Comparison of ENCODE assay signal across 25 mouse cellular contexts in genomic region chr6:90912768-90913167, GRCm38 (mm10).
"Had no signal": no experiment of that assay in that cellular context is flagged by ENCODE, and none has a peak within 500 bp of the region (broad histone marks: within the 10 kb centered on the region; RNA-seq: fewer than 3 reads in every experiment).

No protein-coding gene starts in this region.

- ATAC-seq: hindbrain, postnatal 0 days; intestine, embryonic 16.5 days had no signal

- H3K4me2 ChIP-seq: heart, embryonic 11.5 days; heart, embryonic 13.5 days; heart, embryonic 15.5 days; hindbrain, embryonic 13.5 days; hindbrain, embryonic 15.5 days; limb, embryonic 12.5 days; liver, embryonic 11.5 days; liver, embryonic 13.5 days had no signal

- H3K27me3 ChIP-seq: heart, embryonic 13.5 days; heart, embryonic 15.5 days; hindbrain, embryonic 13.5 days; hindbrain, embryonic 15.5 days; limb, embryonic 12.5 days had no signal

- H3K4me1 ChIP-seq: heart, embryonic 15.5 days; liver, embryonic 13.5 days had no signal

- H3K9me3 ChIP-seq: heart, embryonic 13.5 days; heart, embryonic 15.5 days; hindbrain, embryonic 13.5 days; hindbrain, embryonic 15.5 days; limb, embryonic 10.5 days; limb, embryonic 12.5 days; liver, embryonic 13.5 days had no signal

- H3K36me3 ChIP-seq: heart, embryonic 13.5 days; heart, embryonic 15.5 days; hindbrain, embryonic 13.5 days; hindbrain, embryonic 15.5 days; limb, embryonic 10.5 days; limb, embryonic 12.5 days; liver, embryonic 13.5 days had no signal

- DNase-seq: gastrocnemius, adult 2 months; gastrocnemius, postnatal 10 days; gastrocnemius, postnatal 25 days; heart, adult 18-20 months; heart, postnatal 14 days; heart, postnatal 36 days; kidney, adult 11 months; kidney, adult 2 months; kidney, adult 9 months; kidney, postnatal 10 days; kidney, postnatal 25 days; kidney, postnatal 4 days; liver; liver, embryonic 13.5 days had no signal

- H3K4me3 ChIP-seq: gastrocnemius, adult 2 months; heart, embryonic 13.5 days; heart, embryonic 15.5 days; hindbrain, embryonic 13.5 days; hindbrain, embryonic 15.5 days; layer of hippocampus, adult 2 months; limb, embryonic 10.5 days; limb, embryonic 12.5 days; liver, embryonic 13.5 days had no signal

- H3K27ac ChIP-seq: gastrocnemius, adult 2 months; heart, embryonic 13.5 days; heart, embryonic 15.5 days; hindbrain, embryonic 13.5 days; hindbrain, embryonic 15.5 days; hindbrain, postnatal 0 days; layer of hippocampus, adult 2 months; limb, embryonic 10.5 days; limb, embryonic 12.5 days; liver, embryonic 13.5 days had no signal

- H3K9ac ChIP-seq: heart, embryonic 13.5 days; heart, embryonic 15.5 days; hindbrain, embryonic 13.5 days; hindbrain, embryonic 15.5 days; limb, embryonic 12.5 days; liver, embryonic 13.5 days had no signal
